Mouse (Mus musculus) limb, embryonic 14.5 days (tissue): ENCODE results near the gene Nfxl1. TPM values are rescaled to one million over a fixed set of nuclear protein-coding genes. Genes with fewer than 3 reads are reported as not detected.
"Not testable (repeated sequence)": the region's sequence is repeated elsewhere in the genome, so short reads cannot be mapped to it uniquely, and the experiment has no call there.

Experiments used
- ATAC-seq: fragments of 200-750 bp; cut with Nextera tagmentation; 2 replicates; pipeline ENCODE4 v1.8.0; 2017; ENCODE audit warnings: low read depth, moderate number of reproducible peaks, moderate TSS enrichment; ENCODE audit not compliant: low FRiP score
- DNase-seq: peaks from one replicate; pipeline ENCODE4 v3.0.0-alpha.2; 2015; ENCODE audit warnings: low spot score
- H3K27ac ChIP-seq: fragments of 300-500 bp; sonication (generic); replicated peaks from 2 replicates; pipeline ENCODE4 v1.5.1; 2014; ENCODE audit warnings: low read depth, mild to moderate bottlenecking, low read length, moderate library complexity, mixed read lengths
- H3K27me3 ChIP-seq: fragments of 300-500 bp; sonication (generic); 2 replicates; pipeline ENCODE4 v1.6.1; 2014; ENCODE audit warnings: low read length, mixed read lengths; ENCODE audit not compliant: control insufficient read depth, insufficient read depth
- H3K36me3 ChIP-seq: fragments of 300-500 bp; sonication (generic); 2 replicates; pipeline ENCODE4 v1.6.1; 2014; ENCODE audit warnings: mild to moderate bottlenecking, low read length, moderate library complexity, mixed read lengths; ENCODE audit not compliant: control insufficient read depth, insufficient read depth
- H3K4me1 ChIP-seq: fragments of 300-500 bp; sonication (generic); 2 replicates; pipeline ENCODE4 v1.6.1; 2014; ENCODE audit warnings: antibody characterized with exemption, low read length, mixed read lengths; ENCODE audit not compliant: control insufficient read depth, insufficient read depth
- H3K4me2 ChIP-seq: fragments of 300-500 bp; sonication (generic); replicated peaks from 2 replicates; pipeline ENCODE4 v1.6.1; 2014; ENCODE audit warnings: low read depth, mild to moderate bottlenecking, low read length, moderate library complexity; ENCODE audit not compliant: severe bottlenecking
- H3K4me3 ChIP-seq: fragments of 300-500 bp; sonication (generic); replicated peaks from 2 replicates; pipeline ENCODE4 v1.5.1; 2014; ENCODE audit warnings: low read length
- H3K9ac ChIP-seq: fragments of 300-500 bp; sonication (generic); 2 replicates; pipeline ENCODE4 v1.6.1; 2014; ENCODE audit warnings: mild to moderate bottlenecking, low read depth, low read length, moderate library complexity; ENCODE audit not compliant: severe bottlenecking
- H3K9me3 ChIP-seq: fragments of 300-500 bp; sonication (generic); 2 replicates; pipeline ENCODE4 v1.6.1; 2016; ENCODE audit warnings: low read length; ENCODE audit not compliant: control insufficient read depth
- POLR2A ChIP-seq: fragments of 200-500 bp; IDR thresholded peaks from 2 replicates; pipeline ENCODE4 v1.8.0; 2012; ENCODE audit warnings: inconsistent platforms, mild to moderate bottlenecking, moderate library complexity, borderline replicate concordance; ENCODE audit not compliant: insufficient read depth, insufficient read length; ENCODE audit errors: extremely low read depth
- WGBS: fragments of 180-500 bp; shearing (Covaris S2); extraction: QIAGEN DNeasy Blood & Tissue Kit; methylation state at CpG from one replicate; pipeline ENCODE4 v1.1.7; 2014; 5-methylcytosine and 5-hydroxymethylcytosine counted together
- polyA plus RNA-seq, 2 experiments: library from polyadenylated mRNA; depleted of rRNA in 1 of 2; stranded (reverse) in 1 of 2; unstranded in 1 of 2; fragments of >200 nt; fragmentation: Nextera tagmentation in 1 of 2; extraction: Ambion mirVana in 1 of 2; gene quantifications; 2 replicates each; pipeline versions ENCODE4 v1.2.1 to v1.2.3; 2012 to 2014

Gene Nfxl1
- polyA plus RNA-seq, 2 experiments, result 25.2 to 31.0 TPM

DNA sequence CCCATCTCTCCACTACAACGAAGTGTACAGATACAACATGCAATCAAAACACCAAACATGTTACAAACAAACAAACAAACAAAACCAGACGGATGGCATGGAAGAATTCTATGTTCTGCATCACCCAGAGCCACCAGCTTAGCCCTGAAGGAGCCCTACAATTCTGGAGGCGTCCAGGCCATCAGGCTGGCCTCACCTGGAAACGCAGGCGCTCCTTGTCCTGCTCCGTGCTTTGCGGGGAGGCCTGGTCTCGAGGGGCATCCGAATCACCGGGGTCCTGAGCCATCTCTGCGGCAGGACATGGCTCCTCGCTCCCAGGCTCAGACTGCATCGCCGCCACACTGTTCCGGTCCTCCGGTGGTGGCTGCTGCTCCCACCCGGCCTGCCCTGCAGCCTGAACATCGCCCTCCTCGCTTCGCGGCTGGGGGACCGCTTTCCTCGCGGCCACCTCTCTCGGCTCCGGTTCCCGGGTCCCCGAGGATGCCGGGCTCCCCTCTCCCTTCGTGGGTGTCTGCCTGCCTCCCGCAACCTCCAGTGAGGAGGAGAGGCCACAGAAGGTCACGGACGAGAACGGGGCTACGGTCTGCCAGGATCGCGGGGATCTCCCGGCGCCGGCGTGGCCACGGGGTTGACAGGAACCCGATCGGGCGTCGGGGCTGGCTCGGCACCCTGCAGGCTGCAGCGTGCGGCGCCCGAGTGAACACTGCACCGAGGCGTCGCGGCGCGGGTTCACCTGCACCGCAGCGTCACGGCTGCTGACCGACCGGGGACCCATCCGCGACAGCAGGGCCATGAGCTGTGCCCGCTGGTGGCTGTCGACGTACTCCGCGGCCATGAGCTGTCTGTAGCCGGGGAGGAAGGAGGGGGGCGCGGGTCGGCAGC is 20.8 kb upstream of the Nfxl1 start:
- Histone ChIP-seq H3K9ac (peak overlapping the region; percentile 52), H3K4me3 (peak overlapping the region; percentile 42), H3K4me2 (peak overlapping the region; percentile 76)
- not testable (repeated sequence) for H3K4me1 ChIP-seq, DNase-seq, H3K9me3 ChIP-seq, H3K36me3 ChIP-seq, H3K27me3 ChIP-seq, H3K27ac ChIP-seq
- WGBS, result 7% methylated on average over 42 of the region's 73 CpGs
- ATAC-seq, result peak; percentile 60

GRCm38 (mm10) chr5:72579599-72579998 is 20.1 kb upstream of the Nfxl1 start:
- not testable (repeated sequence) for H3K27ac ChIP-seq, H3K4me3 ChIP-seq, H3K27me3 ChIP-seq, H3K9ac ChIP-seq, H3K9me3 ChIP-seq, H3K4me2 ChIP-seq, ATAC-seq, H3K36me3 ChIP-seq, H3K4me1 ChIP-seq, DNase-seq
- 30% methylated on average over 10 of the region's 10 CpGs for WGBS

DNA sequence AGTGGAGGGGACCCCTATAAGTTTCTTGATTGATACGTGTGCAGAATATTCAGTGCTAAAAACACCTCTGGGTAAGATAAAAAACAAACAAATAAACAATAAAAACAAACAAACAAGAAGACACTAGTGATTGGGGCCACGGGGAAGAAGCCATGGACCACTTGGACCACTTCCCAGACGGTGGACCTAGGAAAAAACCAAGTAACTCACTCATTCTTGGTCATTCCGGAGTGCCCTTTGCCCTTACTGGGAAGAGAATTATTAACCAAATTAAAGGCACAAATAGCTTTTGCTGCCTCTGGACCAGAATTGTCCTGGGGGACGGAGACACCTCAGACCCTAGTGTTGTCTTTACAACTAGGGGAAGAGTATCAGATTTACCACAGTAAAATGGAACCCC is 6.1 kb upstream of the Nfxl1 start:
- WGBS, result 81% methylated on average over 5 of the region's 5 CpGs
- no peak for ATAC-seq
- TF ChIP-seq POLR2A, result no peak

DNA sequence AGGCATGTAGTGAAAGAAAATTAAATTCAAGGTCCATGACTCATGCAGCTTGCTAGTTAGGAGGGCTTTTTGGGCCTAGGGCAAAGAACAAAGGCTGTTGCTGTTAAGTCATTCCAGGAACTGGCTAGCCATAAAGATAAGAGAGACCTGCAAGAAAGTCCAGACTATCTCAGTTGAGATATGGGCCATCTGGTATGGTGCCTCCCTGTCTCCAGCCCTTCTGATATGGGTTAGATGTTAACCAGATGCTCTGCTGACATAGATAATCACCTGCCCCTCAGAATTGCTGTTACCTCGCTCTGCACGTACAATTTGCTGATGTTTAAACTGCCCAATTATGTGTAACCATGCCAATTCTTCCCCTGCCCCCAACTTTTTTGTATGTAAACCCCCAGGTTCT is 3.7 kb upstream of the Nfxl1 start:
- H3K9ac ChIP-seq, H3K4me3 ChIP-seq, H3K4me2 ChIP-seq, H3K36me3 ChIP-seq, ATAC-seq, H3K4me1 ChIP-seq, H3K27ac ChIP-seq, H3K9me3 ChIP-seq, H3K27me3 ChIP-seq, DNase-seq: not testable (repeated sequence)
- 85% methylated on average over 2 of the region's 2 CpGs for WGBS

More for the DNA sequence above, 6.1 kb upstream of the Nfxl1 start:
- no peak for DNase-seq
- Histone ChIP-seq H3K9me3 (no peaks in the 10 kb centered on the region), H3K4me3 (no peak overlapping the region), H3K4me1 (peaks cover 4% of the 10 kb centered on the region; the same call in 1 of the 2 replicates), H3K4me2 (no peak overlapping the region), H3K36me3 (no peaks in the 10 kb centered on the region), H3K9ac (no peak overlapping the region), H3K27ac (no peak overlapping the region), H3K27me3 (no peaks in the 10 kb centered on the region)

DNA sequence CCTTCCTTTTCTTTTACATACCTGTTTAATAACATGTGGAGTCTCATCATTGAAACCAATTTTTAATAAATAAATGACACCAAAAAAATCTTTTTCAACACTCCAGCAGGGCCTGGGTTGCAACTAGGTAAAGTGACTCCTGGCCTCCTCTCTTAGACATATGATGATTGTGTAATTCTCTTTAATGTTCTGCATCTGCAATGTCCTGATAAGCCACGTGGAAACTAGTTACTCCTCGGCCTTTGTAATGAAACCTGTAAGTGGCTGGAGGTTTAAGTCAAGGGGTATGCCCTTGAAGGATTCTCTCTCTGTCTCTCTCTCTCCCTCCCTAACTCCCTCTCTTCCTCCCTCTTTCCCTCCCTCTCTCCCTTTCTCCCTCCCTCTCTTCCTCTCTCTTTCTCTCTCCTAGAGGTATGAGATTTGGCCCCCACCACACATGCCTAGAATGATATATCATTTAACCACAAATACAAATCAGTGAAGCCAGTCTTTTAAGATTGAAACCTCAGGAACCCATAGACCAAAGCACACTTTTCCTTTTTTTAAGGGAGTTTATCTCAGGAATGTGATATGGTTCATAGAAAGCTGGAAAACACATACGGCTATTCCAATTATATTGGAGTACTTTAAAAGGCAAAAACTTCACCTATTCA is 1.6 kb upstream of the Nfxl1 start:
- no peak overlapping the region for H3K9ac ChIP-seq
- H3K27ac ChIP-seq, result no peak overlapping the region
- WGBS, result 77% methylated on average over 3 of the region's 3 CpGs
- no peak overlapping the region for H3K4me2 ChIP-seq
- H3K36me3 ChIP-seq, result 0 out of 2 replicates have a peak, but pooled peaks cover 5% of the 10 kb centered on the region
- no peaks in the 10 kb centered on the region for H3K27me3 ChIP-seq
- H3K4me1 ChIP-seq, result peaks cover 16% of the 10 kb centered on the region
- TF ChIP-seq POLR2A, result no peak
- no peak overlapping the region for H3K4me3 ChIP-seq
- ATAC-seq, result no peak
- no peaks in the 10 kb centered on the region for H3K9me3 ChIP-seq
- no peak for DNase-seq
